Mouse (Mus musculus) neural tube, embryonic 15.5 days (tissue): ENCODE measurements around the gene Fto. TPM values are rescaled to one million over a fixed set of nuclear protein-coding genes. Genes with fewer than 3 reads are reported as not detected.
A peak's percentile ranks its signal among the peaks of the same experiment; 100 is the strongest.

Experiments
- ATAC-seq: fragments of 200-750 bp; cut with Nextera tagmentation; 2 replicates; pipeline ENCODE4 v1.8.0; 2017; ENCODE audit warnings: mild to moderate bottlenecking, moderate TSS enrichment, moderate library complexity; ENCODE audit not compliant: low FRiP score
- H3K27ac ChIP-seq: fragments of 300-500 bp; sonication (generic); replicated peaks from 2 replicates; pipeline ENCODE4 v1.5.1; 2015; ENCODE audit warnings: mild to moderate bottlenecking, inconsistent platforms
- H3K27me3 ChIP-seq: fragments of 300-500 bp; sonication (generic); replicated peaks from 2 replicates; pipeline ENCODE4 v1.6.1; 2015; ENCODE audit warnings: inconsistent platforms
- H3K36me3 ChIP-seq: fragments of 300-500 bp; sonication (generic); 2 replicates; pipeline ENCODE4 v1.6.1; 2015; ENCODE audit warnings: inconsistent platforms
- H3K4me1 ChIP-seq: fragments of 300-500 bp; sonication (generic); 2 replicates; pipeline ENCODE4 v1.6.1; 2015; ENCODE audit warnings: inconsistent platforms
- H3K4me2 ChIP-seq: fragments of 300-500 bp; sonication (generic); 2 replicates; pipeline ENCODE4 v1.6.1; 2015; ENCODE audit warnings: inconsistent platforms, mild to moderate bottlenecking, moderate library complexity
- H3K4me3 ChIP-seq: fragments of 300-500 bp; sonication (generic); replicated peaks from 2 replicates; pipeline ENCODE4 v1.5.1; 2015; ENCODE audit warnings: mild to moderate bottlenecking, inconsistent platforms
- H3K9ac ChIP-seq: fragments of 300-500 bp; sonication (generic); replicated peaks from 2 replicates; pipeline ENCODE4 v1.6.1; 2015; ENCODE audit warnings: mild to moderate bottlenecking, inconsistent platforms
- H3K9me3 ChIP-seq: fragments of 300-500 bp; sonication (generic); replicated peaks from 2 replicates; pipeline ENCODE4 v1.6.1; 2016; ENCODE audit warnings: inconsistent platforms
- WGBS: fragments of 180-500 bp; shearing (Covaris S2); methylation state at CpG from one replicate; pipeline ENCODE4 v1.1.7; 2015; ENCODE audit warnings: mixed read lengths; 5-methylcytosine and 5-hydroxymethylcytosine counted together
- polyA plus RNA-seq: library from polyadenylated mRNA; unstranded; fragments of >200 nt; fragmentation: Nextera tagmentation; extraction: Ambion mirVana; gene quantifications from 2 replicates; pipeline ENCODE4 v1.2.1, GENCODE M21; 2015

Fto gene
- polyA plus RNA-seq, 1 experiment from 2014 or later = 135 TPM

- Histone ChIP-seq H3K36me3 (no peaks in the 10 kb centered on the region), H3K9me3 (no peaks in the 10 kb centered on the region), H3K4me2 (no peak overlapping the region), H3K4me3 (no peak overlapping the region), H3K9ac (no peak overlapping the region), H3K4me1 (peaks cover 21% of the 10 kb centered on the region), H3K27me3 (peaks cover 8% of the 10 kb centered on the region), H3K27ac (peak overlapping the region; percentile 23; the same call in 1 of the 2 replicates)
- 24% methylated on average over 17 of the region's 17 CpGs for WGBS
- no peak for ATAC-seq
Measured at GRCm38 (mm10) chr8:91576086-91576917, 263.0 kb downstream of the Fto start.

DNA sequence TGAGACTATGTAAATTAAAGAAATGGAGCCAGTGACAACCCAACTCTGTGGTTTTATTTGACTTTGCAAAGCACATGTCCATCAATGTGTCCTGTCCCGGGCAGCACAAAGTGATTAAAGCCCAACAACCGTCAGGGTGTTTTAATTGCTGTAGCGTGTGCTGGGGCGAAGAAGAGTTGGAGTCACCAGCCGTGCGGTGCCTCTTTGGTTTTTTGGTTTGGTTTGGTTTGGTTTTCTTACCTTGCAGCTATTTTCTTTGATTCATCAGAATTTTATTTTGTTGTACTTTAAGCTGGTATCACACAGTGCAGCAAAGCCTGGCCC lies 263.6 kb downstream of the Fto start:
- H3K9ac ChIP-seq = no peak overlapping the region
- H3K4me3 ChIP-seq = no peak overlapping the region
- peak; percentile 35; the same call in 1 of the 2 replicates for ATAC-seq
- H3K27ac ChIP-seq = no peak overlapping the region
- no peaks in the 10 kb centered on the region for H3K36me3 ChIP-seq
- H3K4me2 ChIP-seq = no peak overlapping the region
- 28% methylated on average over 6 of the region's 6 CpGs for WGBS
- H3K4me1 ChIP-seq = peaks cover 21% of the 10 kb centered on the region
- peaks cover 8% of the 10 kb centered on the region for H3K27me3 ChIP-seq
- H3K9me3 ChIP-seq = no peaks in the 10 kb centered on the region

DNA sequence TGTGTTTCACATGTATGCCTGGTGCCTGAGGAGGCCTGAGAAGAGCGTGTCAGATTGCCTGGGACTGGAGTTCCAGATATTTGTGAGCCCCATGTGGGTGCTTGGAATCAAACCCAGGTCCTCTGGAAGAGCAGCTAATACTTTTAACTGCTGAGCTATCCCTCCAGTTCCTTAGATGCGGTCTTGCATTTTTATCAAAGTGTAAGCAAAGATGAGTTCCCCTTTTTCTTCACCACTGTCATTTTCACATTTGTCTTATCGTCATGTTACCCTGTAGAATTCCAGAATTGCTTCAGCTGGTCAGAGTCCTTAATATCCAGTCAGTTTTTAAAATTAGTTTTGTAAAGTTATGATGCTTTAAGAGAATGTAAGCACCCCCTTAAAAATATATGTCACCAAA lies 264.3 kb downstream of the Fto start:
- Histone ChIP-seq H3K4me2 (no peak overlapping the region), H3K36me3 (no peaks in the 10 kb centered on the region), H3K9me3 (no peaks in the 10 kb centered on the region), H3K27me3 (peaks cover 8% of the 10 kb centered on the region), H3K4me3 (no peak overlapping the region), H3K4me1 (peaks cover 19% of the 10 kb centered on the region), H3K9ac (no peak overlapping the region), H3K27ac (no peak overlapping the region)
- ATAC-seq = no peak
- 90% methylated on average over 3 of the region's 3 CpGs for WGBS

- Histone ChIP-seq H3K27ac (no peak overlapping the region), H3K4me2 (no peak overlapping the region), H3K9ac (no peak overlapping the region), H3K27me3 (0 out of 2 replicates have a peak, but pooled peaks cover 3% of the 10 kb centered on the region), H3K4me3 (no peak overlapping the region), H3K4me1 (no peaks in the 10 kb centered on the region), H3K9me3 (no peaks in the 10 kb centered on the region), H3K36me3 (no peaks in the 10 kb centered on the region)
- no peak for ATAC-seq
- 63% methylated on average over 11 of the region's 11 CpGs for WGBS
Measured at GRCm38 (mm10) chr8:91584620-91585415, 271.5 kb downstream of the Fto start.

DNA sequence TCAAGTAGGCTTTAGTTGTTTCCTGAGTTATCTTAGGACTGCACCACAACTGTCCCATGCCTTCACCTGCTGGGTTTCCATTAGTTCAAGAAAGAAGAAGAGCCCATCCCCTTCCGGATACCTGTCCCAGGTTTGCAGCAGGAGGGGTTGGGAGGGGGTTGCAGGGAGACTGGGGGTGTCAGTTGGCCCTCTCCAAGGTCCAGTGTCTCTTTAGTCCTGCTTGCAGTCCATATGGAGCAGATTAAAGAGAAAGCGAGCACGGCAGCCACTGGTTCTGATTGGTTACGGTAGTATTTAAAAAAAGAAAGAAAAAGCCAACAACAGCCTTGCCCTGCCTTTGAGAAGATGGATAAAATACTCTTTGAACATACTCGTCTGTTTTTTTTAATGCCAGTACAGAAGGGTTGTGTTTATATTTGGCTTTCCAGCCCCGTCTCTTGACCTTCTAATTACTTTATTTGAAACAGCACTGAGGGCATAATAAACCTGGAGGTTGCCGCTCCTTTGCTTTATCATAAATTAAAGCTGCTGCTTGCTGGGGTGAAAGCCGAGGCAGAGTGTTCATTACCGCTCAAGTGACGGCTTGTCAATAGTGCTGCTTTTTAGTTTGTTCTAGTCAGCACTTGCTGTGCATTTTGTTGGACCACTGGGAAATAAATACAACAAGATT lies 279.2 kb downstream of the Fto start:
- H3K9ac ChIP-seq = no peak overlapping the region
- H3K4me1 ChIP-seq = peaks cover 21% of the 10 kb centered on the region
- H3K4me2 ChIP-seq = peak overlapping the region; percentile 13; the same call in 1 of the 2 replicates
- WGBS = 17% methylated on average over 10 of the region's 10 CpGs
- H3K4me3 ChIP-seq = no peak overlapping the region
- ATAC-seq = no peak
- H3K27ac ChIP-seq = no peak overlapping the region
- 0 out of 2 replicates have a peak, but pooled peaks cover 4% of the 10 kb centered on the region for H3K27me3 ChIP-seq
- no peaks in the 10 kb centered on the region for H3K9me3 ChIP-seq
- H3K36me3 ChIP-seq = no peaks in the 10 kb centered on the region

GRCm38 (mm10) chr8:91593202-91593781 lies 280.0 kb downstream of the Fto start:
- H3K27ac ChIP-seq = no peak overlapping the region
- ATAC-seq = no peak

GRCm38 (mm10) chr8:91599349-91599837 lies 286.1 kb downstream of the Fto start:
- no peak overlapping the region for H3K4me3 ChIP-seq
- H3K4me2 ChIP-seq = no peak overlapping the region
- WGBS = 23% methylated on average over 14 of the region's 14 CpGs
- ATAC-seq = no peak
- no peak overlapping the region for H3K9ac ChIP-seq
- no peaks in the 10 kb centered on the region for H3K9me3 ChIP-seq
- peaks cover 3% of the 10 kb centered on the region; the same call in 1 of the 2 replicates for H3K4me1 ChIP-seq
- H3K27me3 ChIP-seq = 0 out of 2 replicates have a peak, but pooled peaks cover 10% of the 10 kb centered on the region
- no peak overlapping the region for H3K27ac ChIP-seq
- H3K36me3 ChIP-seq = no peaks in the 10 kb centered on the region

More at GRCm38 (mm10) chr8:91593202-91593781, 280.0 kb downstream of the Fto start:
- WGBS = 26% methylated on average over 12 of the region's 12 CpGs
- H3K9me3 ChIP-seq = no peaks in the 10 kb centered on the region
- H3K4me1 ChIP-seq = peaks cover 21% of the 10 kb centered on the region
- H3K4me3 ChIP-seq = no peak overlapping the region
- H3K4me2 ChIP-seq = 0 out of 2 replicates have a peak overlapping the region, but pooled peaks have one; percentile 13
- H3K36me3 ChIP-seq = no peaks in the 10 kb centered on the region
- H3K9ac ChIP-seq = no peak overlapping the region
- 0 out of 2 replicates have a peak, but pooled peaks cover 4% of the 10 kb centered on the region for H3K27me3 ChIP-seq

DNA sequence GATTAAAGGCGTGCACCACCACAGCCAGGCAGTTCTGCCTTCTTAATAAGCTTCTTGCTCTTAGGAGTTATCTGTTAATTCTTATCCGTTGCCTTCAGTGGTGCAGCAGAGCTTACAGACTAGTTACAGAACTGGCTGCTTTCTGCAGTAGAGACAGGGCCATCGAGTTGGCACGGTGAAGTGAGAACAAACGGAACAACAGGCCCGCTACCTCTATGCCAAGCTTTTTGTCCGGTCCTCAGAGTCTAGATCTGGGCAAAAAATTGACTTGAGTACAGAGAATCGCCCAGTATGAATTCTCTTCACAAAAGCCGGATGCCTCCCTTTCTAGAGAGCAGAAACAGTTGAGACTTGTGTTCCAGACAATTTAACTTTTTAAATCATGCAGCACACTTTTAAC lies 290.4 kb downstream of the Fto start:
- Histone ChIP-seq H3K4me2 (no peak overlapping the region), H3K9me3 (no peaks in the 10 kb centered on the region), H3K36me3 (no peaks in the 10 kb centered on the region), H3K4me1 (peaks cover 3% of the 10 kb centered on the region; the same call in 1 of the 2 replicates), H3K27me3 (peaks cover 25% of the 10 kb centered on the region), H3K9ac (no peak overlapping the region), H3K4me3 (no peak overlapping the region), H3K27ac (no peak overlapping the region)
- WGBS = 90% methylated on average over 9 of the region's 9 CpGs
- ATAC-seq = no peak

DNA sequence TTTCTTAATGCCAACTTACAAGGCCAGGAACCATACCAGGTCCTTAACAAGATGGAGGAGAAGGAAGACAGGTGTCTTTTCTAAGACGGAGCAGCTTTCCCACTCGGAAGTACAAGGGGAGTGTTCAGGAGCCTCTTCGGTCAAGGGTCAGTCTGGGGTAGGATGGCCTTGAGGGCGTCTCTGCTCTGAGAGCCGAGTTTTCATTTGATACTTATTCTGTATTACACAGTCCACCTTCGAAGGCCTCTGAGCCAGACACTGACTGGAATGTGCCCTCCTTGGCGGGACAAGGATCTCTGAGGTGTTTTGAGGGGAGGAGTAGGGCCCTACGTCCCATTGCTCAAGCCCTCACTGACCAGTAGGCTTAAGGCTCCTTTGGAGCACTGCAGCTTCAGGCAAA lies 292.6 kb downstream of the Fto start:
- 90% methylated on average over 8 of the region's 8 CpGs for WGBS

DNA sequence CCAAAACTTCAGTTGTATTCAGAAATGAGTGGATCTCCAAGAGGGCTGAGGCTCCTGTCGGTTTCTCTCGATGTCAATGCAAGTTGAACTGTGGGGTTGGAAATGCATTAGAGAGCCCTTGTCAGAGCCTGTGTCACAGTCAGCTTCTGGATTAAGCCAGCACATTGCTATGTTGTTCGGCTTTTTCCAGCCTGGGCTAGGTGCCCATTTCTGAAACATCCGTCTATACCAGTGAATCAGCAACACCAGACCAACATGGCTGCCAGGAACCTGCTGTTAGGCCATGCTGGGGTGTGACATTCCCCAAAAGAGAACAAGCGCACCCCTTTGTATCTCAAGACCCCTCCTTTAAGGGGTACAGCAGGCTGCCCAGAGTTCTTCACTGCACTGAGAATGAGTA lies 293.8 kb downstream of the Fto start:
- Histone ChIP-seq H3K4me3 (no peak overlapping the region), H3K4me1 (peaks cover 12% of the 10 kb centered on the region), H3K9me3 (no peaks in the 10 kb centered on the region), H3K9ac (no peak overlapping the region), H3K27me3 (peaks cover 32% of the 10 kb centered on the region), H3K4me2 (no peak overlapping the region), H3K27ac (no peak overlapping the region), H3K36me3 (no peaks in the 10 kb centered on the region)
- no peak for ATAC-seq
- WGBS = 79% methylated on average over 5 of the region's 5 CpGs

More for the DNA sequence above, 292.6 kb downstream of the Fto start:
- Histone ChIP-seq H3K36me3 (no peaks in the 10 kb centered on the region), H3K27ac (no peak overlapping the region), H3K4me3 (no peak overlapping the region), H3K9me3 (no peaks in the 10 kb centered on the region), H3K4me1 (0 out of 2 replicates have a peak, but pooled peaks cover 2% of the 10 kb centered on the region), H3K9ac (no peak overlapping the region), H3K27me3 (peaks cover 32% of the 10 kb centered on the region), H3K4me2 (no peak overlapping the region)
- no peak for ATAC-seq

DNA sequence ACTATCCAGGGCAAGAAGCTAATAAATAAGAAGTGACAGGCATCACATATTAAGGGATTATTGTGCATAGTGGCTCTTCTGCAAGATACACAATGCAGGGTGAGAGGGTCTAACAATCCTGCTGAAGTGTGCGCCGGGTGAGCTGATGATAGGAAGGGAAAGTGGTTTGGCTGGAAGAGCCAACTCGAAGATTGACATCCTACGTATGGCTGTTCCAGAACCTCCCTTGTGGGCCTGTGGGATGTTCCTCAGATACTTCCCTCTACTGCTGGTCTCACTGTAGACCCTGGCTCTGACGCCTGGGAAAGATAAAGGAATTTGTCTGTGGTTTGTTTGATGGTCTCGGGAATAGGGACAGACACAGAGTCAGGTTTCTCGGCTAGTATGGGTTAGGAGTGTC lies 297.9 kb downstream of the Fto start:
- no peaks in the 10 kb centered on the region for H3K9me3 ChIP-seq
- WGBS = 50% methylated on average over 7 of the region's 7 CpGs
- H3K36me3 ChIP-seq = no peaks in the 10 kb centered on the region
- H3K27ac ChIP-seq = no peak overlapping the region
- no peak overlapping the region for H3K4me2 ChIP-seq
- no peak overlapping the region for H3K4me3 ChIP-seq
- no peak overlapping the region for H3K9ac ChIP-seq
- H3K27me3 ChIP-seq = peaks cover 49% of the 10 kb centered on the region
- H3K4me1 ChIP-seq = peaks cover 24% of the 10 kb centered on the region
- no peak for ATAC-seq
